Mouse (Mus musculus): ENCODE results near the gene Ufc1. TPM values are rescaled to one million over a fixed set of nuclear protein-coding genes. Genes with fewer than 3 reads are reported as not detected.

The Ufc1 gene
- polyA plus RNA-seq, 1 experiment from 2014 or later, result 107 TPM

DNA sequence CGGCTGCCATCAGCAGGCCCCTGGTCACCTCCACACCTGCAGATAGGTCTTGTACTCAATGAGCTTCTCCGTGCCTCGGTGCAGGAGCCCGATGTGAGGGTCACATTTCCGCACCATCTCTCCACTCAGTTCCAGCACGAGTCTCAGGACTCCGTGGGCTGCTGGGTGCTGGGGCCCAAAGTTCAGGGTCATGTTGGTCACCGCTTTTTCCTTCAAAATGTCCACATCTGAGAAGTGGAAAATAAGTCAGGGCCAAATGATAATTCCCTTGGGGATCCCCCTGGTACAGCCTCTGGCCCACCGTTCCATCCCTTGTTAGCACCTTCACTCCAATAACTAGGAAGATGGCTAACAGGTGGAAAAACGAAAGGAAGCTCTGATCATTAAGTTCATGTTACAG, 53.9 kb downstream of the Ufc1 start:
- no peak for ATAC-seq (ENCODE audit: insufficient number of reproducible peaks, low FRiP score, low TSS enrichment, low read depth)
- Histone ChIP-seq H3K27me3 (no peaks in the 10 kb centered on the region), H3K9me3 (replicated peaks) (no peaks in the 10 kb centered on the region), H3K4me3 (replicated peaks) (no peak overlapping the region), H3K9ac (no peak overlapping the region), H3K4me2 (replicated peaks) (no peak overlapping the region), H3K27ac (replicated peaks) (no peak overlapping the region), H3K36me3 (peaks cover 86% of the 10 kb centered on the region), H3K4me1 (peaks cover 6% of the 10 kb centered on the region)
- WGBS, result 89% methylated on average over 10 of the region's 10 CpGs

DNA sequence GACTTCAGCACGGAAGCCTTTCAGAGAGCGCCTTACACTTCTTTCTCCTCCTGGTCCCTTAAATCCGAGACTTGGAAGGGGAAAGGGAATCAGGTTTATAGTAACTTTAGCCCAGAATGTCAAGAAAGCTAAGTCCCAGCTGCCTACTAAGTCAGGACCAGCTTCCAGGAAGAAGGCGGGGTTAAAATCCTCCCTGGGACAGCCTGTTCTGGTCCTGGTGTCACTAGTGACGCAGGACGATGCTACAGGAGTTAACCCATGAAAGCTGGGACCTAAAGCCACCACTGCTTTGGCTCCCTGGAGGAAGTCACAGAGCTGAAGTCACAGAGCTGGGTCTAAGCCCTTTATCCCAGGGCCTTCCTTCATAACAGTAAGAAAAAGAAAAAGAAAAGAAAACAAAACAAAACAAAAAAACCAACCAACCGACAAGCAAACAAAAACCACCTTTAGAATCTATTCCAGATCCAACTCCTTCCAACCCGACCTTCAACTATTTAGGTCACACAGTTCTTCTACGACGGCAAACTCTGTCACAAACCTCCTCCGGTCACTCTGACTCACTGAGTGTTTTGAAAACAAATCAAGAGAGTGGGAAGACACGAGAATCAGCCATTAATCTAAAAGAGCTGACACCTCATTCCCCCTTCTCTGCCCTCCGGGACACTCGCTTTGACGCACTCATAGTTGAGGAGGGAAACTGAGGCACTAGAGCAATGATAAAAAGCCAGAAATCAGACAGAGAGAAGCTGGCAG, 54.7 kb downstream of the Ufc1 start:
- H3K4me3 ChIP-seq (replicated peaks), result no peak overlapping the region
- no peak overlapping the region for H3K27ac ChIP-seq (replicated peaks)
- H3K9ac ChIP-seq, result no peak overlapping the region
- H3K9me3 ChIP-seq (replicated peaks), result no peaks in the 10 kb centered on the region
- 74% methylated on average over 15 of the region's 15 CpGs for WGBS
- H3K36me3 ChIP-seq, result peaks cover 89% of the 10 kb centered on the region
- ATAC-seq (ENCODE audit: insufficient number of reproducible peaks, low FRiP score, low TSS enrichment, low read depth), result no peak
- H3K4me2 ChIP-seq (replicated peaks), result no peak overlapping the region
- no peaks in the 10 kb centered on the region for H3K4me1 ChIP-seq
- H3K27me3 ChIP-seq, result no peaks in the 10 kb centered on the region

Other genes starting within 250 kb of the Ufc1 start
- 25.6 and 26.1 TPM in 2 replicates for gene Fcgr3, start 230.1 kb downstream of the Ufc1 start, polyA plus RNA-seq (2015; fragmentation: Nextera tagmentation; extraction: Ambion mirVana)
- 14.2 and 28.6 TPM in 2 replicates for gene Cfap126, start 181.1 kb downstream of the Ufc1 start, polyA plus RNA-seq (2015; fragmentation: Nextera tagmentation; extraction: Ambion mirVana)
- 261 and 274 TPM in 2 replicates for gene Sdhc, start 144.4 kb downstream of the Ufc1 start, polyA plus RNA-seq (2015; fragmentation: Nextera tagmentation; extraction: Ambion mirVana)
- 6.8 and 8.5 TPM in 2 replicates for gene Mpz, start 144.3 kb downstream of the Ufc1 start, polyA plus RNA-seq (2015; fragmentation: Nextera tagmentation; extraction: Ambion mirVana)
- gene Pcp4l1, start 98.8 kb downstream of the Ufc1 start, polyA plus RNA-seq (2015; fragmentation: Nextera tagmentation; extraction: Ambion mirVana), result 35.8 and 38.1 TPM in 2 replicates
- gene Nr1i3, start 81.1 kb downstream of the Ufc1 start, polyA plus RNA-seq (2015; fragmentation: Nextera tagmentation; extraction: Ambion mirVana), result 0.24 and 0.42 TPM in 2 replicates
- gene Tomm40l, start 72.5 kb downstream of the Ufc1 start, polyA plus RNA-seq (2015; fragmentation: Nextera tagmentation; extraction: Ambion mirVana), result 29.5 and 30.0 TPM in 2 replicates
- 1.3 and 1.9 TPM in 2 replicates for gene Apoa2, start 70.0 kb downstream of the Ufc1 start, polyA plus RNA-seq (2015; fragmentation: Nextera tagmentation; extraction: Ambion mirVana)
- gene Fcer1g, start 60.7 kb downstream of the Ufc1 start, polyA plus RNA-seq (2015; fragmentation: Nextera tagmentation; extraction: Ambion mirVana), result 92.7 and 101 TPM in 2 replicates
- 26.0 and 26.6 TPM in 2 replicates for gene Adamts4, start 44.6 kb downstream of the Ufc1 start, polyA plus RNA-seq (2015; fragmentation: Nextera tagmentation; extraction: Ambion mirVana)
- gene Ndufs2, start 43.6 kb downstream of the Ufc1 start, polyA plus RNA-seq (2015; fragmentation: Nextera tagmentation; extraction: Ambion mirVana), result 217 and 248 TPM in 2 replicates
- gene B4galt3, start 24.7 kb downstream of the Ufc1 start, polyA plus RNA-seq (2015; fragmentation: Nextera tagmentation; extraction: Ambion mirVana), result 75.5 and 86.7 TPM in 2 replicates
- 56.9 and 58.2 TPM in 2 replicates for gene Ppox, start 13.8 kb downstream of the Ufc1 start, polyA plus RNA-seq (2015; fragmentation: Nextera tagmentation; extraction: Ambion mirVana)
- gene Usp21, start 7.0 kb downstream of the Ufc1 start, polyA plus RNA-seq (2015; fragmentation: Nextera tagmentation; extraction: Ambion mirVana), result 85.1 and 91.1 TPM in 2 replicates
- gene Dedd, start 34.1 kb upstream of the Ufc1 start, polyA plus RNA-seq (2015; fragmentation: Nextera tagmentation; extraction: Ambion mirVana), result 53.2 and 55.1 TPM in 2 replicates
- 41.7 and 44.7 TPM in 2 replicates for gene Nit1, start 50.6 kb upstream of the Ufc1 start, polyA plus RNA-seq (2015; fragmentation: Nextera tagmentation; extraction: Ambion mirVana)
- gene Pfdn2, start 50.6 kb upstream of the Ufc1 start, polyA plus RNA-seq (2015; fragmentation: Nextera tagmentation; extraction: Ambion mirVana), result 95.9 and 105 TPM in 2 replicates
- 4.5 and 9.1 TPM in 2 replicates for gene Klhdc9, start 65.8 kb upstream of the Ufc1 start, polyA plus RNA-seq (2015; fragmentation: Nextera tagmentation; extraction: Ambion mirVana)
- 39.0 and 43.7 TPM in 2 replicates for gene Nectin4, start 75.1 kb upstream of the Ufc1 start, polyA plus RNA-seq (2015; fragmentation: Nextera tagmentation; extraction: Ambion mirVana)
- 2.6 and 3.1 TPM in 2 replicates for gene Arhgap30, start 93.9 kb upstream of the Ufc1 start, polyA plus RNA-seq (2015; fragmentation: Nextera tagmentation; extraction: Ambion mirVana)
- gene Usf1, start 116.3 kb upstream of the Ufc1 start, polyA plus RNA-seq (2015; fragmentation: Nextera tagmentation; extraction: Ambion mirVana), result 74.6 and 85.2 TPM in 2 replicates
- 8.1 and 11.8 TPM in 2 replicates for gene Tstd1, start 123.8 kb upstream of the Ufc1 start, polyA plus RNA-seq (2015; fragmentation: Nextera tagmentation; extraction: Ambion mirVana)
- 66.5 and 73.3 TPM in 2 replicates for gene F11r, start 142.5 kb upstream of the Ufc1 start, polyA plus RNA-seq (2015; fragmentation: Nextera tagmentation; extraction: Ambion mirVana)
- gene Alyref2, start 208.5 kb upstream of the Ufc1 start, polyA plus RNA-seq (2015; fragmentation: Nextera tagmentation; extraction: Ambion mirVana), result 16.7 and 16.8 TPM in 2 replicates
- gene Itln1, start 240.3 kb upstream of the Ufc1 start, polyA plus RNA-seq (2015; fragmentation: Nextera tagmentation; extraction: Ambion mirVana), result 0.44 and 0.60 TPM in 2 replicates

Measured in embryonic facial prominence, embryonic 15.5 days (tissue).